Mouse (Mus musculus): ENCODE data around the gene March1. TPM values are rescaled to one million over a fixed set of nuclear protein-coding genes. Genes with fewer than 3 reads are reported as not detected.
"Not testable (repeated sequence)": the region's sequence is repeated elsewhere in the genome, so short reads cannot be mapped to it uniquely, and the experiment has no call there.

The March1 gene
- total RNA-seq, 4 experiments from 2014 or later: 1.5 to 4.0 (median 2.6) TPM

GRCm38 (mm10) chr8:66417591-66417990 is 799.9 kb downstream of the March1 start:
- not testable (repeated sequence) for DNase-seq

- no peak for DNase-seq
These were observed 812.9 kb downstream of the March1 start for GRCm38 (mm10) chr8:66430639-66431038.

- no peak for DNase-seq
These were observed 815.9 kb downstream of the March1 start for GRCm38 (mm10) chr8:66433577-66433976.

DNA sequence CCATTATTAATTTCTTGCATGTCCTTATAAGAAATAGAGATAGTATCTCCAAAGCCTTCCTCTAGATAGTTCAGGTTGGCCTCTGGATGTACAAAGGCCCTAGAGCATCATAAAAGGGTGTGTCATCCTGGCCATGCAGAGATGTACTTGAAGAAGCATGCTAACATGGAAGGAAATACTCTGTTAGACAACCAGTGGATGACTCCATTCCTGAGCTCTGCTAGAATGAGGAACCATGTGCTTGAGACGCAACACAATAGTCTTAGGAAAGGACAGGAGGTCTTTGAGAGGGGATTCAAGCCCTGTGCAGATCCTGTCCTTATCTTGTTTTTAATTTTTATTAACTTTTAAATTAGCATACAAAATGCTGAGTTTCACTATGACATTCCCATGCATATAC is 819.1 kb downstream of the March1 start:
- DNase-seq: no peak

DNA sequence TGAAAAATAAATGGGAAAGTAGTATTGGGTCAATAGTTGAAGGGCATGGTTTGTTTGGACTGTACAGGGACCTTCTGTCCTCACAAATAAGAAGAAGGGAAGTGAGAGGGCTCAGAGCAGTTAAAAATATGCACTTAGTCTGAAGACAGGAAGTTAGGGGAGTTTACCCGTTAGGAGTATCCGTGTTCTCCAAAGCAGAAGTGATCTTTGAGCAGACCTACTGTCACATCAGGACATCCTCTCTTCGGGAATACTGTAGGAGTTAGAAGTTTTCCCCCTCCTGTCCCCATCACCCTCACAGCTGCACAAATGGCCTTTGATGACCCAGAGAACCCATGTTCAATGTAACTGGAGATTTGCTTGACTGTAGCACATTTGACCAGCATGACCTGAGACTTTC is 820.2 kb downstream of the March1 start:
- DNase-seq: no peak

GRCm38 (mm10) chr8:66438468-66438867 is 820.8 kb downstream of the March1 start:
- DNase-seq: peak; percentile 12

GRCm38 (mm10) chr8:66441123-66441522 is 823.4 kb downstream of the March1 start:
- DNase-seq: no peak

GRCm38 (mm10) chr8:66442778-66443177 is 825.1 kb downstream of the March1 start:
- DNase-seq: no peak

DNA sequence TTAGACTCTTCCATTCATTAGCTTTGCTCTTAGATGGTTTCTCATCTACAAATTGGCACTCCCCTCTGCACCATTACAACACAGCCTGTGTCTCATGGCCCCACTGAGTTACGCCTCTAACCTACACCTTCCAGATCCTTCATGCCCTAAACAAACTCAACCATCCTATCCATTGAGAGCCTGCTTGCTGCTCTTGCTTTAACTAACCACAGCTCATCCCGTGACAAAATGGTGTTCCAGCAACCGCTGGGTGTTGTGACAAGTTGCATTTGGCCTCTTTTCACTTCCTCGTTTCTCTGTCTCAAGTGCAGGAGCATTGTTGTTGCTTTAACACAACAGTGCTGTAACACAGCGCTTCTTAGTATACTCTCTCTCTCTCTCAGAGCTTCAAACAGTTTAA is 826.4 kb downstream of the March1 start:
- DNase-seq: no peak

GRCm38 (mm10) chr8:66445351-66445750 is 827.7 kb downstream of the March1 start:
- no peak for DNase-seq

GRCm38 (mm10) chr8:66450691-66451090 is 833.0 kb downstream of the March1 start:
- no peak for DNase-seq

DNA sequence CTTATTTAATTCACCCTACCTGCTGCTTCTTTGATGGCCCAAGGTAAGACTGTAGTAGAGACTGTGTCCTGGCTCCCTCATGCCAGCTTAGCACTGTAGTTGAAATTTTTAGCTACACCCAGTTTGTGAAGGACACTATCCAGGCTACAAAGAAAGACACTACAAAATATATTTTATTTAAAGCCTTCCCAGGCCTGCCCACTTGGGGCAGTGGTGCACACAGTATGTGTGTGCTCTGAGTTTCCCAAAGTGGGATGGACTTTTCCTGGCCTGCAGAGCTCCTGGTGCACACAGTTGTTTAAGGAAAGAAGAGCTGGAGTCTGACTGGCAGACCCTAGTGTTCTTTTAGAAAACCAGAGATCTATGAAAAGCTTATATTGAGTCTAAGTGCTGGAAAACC is 839.4 kb downstream of the March1 start:
- no peak for DNase-seq

- no peak for DNase-seq
These were observed 852.1 kb downstream of the March1 start for GRCm38 (mm10) chr8:66469821-66470220.

DNA sequence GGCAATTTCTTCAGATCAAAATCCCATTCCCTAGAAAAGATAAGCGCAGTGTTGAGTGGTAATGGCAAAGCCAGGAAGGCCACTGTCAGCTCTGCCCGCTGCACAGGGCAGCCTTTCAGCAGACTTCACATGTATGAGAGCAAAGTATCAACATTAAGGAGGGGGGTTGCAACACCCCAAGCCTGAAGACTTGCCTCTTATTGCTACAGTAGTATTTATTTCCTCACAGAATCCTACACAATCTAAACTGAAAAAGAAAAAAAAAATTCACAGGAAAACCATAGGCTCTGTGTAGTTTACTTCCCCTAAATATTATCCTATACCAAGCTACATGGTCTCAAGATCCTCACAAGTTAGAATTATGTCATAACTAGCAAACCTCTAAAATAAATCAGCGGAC is 859.2 kb downstream of the March1 start:
- DNase-seq: no peak

DNA sequence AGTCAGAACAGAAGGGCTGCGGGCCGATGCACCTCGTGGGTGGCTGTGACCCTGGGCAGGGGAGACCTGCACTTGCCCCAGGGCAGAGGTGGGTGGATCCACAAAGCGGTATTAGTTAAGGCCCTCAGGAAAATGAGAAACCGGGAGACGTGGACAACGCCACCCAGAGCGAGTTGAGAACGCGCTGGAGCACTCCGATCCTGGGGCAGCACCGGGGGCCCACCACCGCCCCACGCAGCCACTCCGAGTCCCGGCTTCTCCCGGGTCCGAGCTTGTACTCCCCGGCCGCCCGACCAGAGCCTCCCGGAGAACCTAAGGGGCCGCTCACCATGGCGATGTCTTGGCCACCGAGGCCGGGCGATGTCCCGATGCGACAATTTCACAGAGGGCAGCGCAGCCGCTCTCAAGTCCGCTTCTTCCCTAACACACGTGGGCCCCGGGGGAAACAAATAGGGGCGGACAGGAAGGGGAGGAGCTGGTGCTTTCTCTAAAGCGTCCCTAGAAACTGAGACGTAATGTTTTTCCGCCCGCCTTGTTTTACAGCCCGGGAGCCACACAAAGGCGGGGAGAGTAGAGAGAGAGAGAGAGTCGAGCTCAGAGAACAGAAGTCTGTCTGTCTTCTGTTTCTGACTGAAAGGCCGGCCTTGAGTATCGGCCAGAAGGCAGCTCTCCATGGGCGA is 868.5 kb downstream of the March1 start, which contains the start of gene Tma16:
Tma16 (minus strand) TSS at position 447 of the 680 bp plus-strand sequence.
- DNase-seq: peak; percentile 56

- no peak for DNase-seq
These were observed 870.9 kb downstream of the March1 start for GRCm38 (mm10) chr8:66488556-66488955.

- no peak for DNase-seq
These were observed 872.9 kb downstream of the March1 start for GRCm38 (mm10) chr8:66490624-66491023.

- no peak for DNase-seq
These were observed 876.8 kb downstream of the March1 start for GRCm38 (mm10) chr8:66494496-66494895.

DNA sequence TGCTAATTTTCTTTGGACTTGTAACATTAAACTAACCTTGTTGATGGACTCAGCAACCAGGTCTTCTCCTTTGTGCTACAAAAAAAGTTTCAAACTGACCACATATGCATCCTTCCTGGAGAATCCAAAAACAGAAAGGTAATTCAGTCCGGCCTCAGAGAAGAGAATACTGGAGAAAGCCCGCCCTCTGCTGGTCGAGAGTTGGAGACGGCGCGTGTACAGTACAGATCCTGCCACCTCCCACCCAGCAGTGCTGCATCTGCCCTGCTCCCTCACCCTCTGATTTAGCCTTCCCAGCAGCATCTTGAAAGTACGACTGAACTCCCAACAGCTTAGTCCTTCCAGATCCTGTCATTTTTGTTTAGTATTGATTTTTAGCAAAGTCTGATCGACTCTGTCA is 878.0 kb downstream of the March1 start:
- DNase-seq: peak; percentile 17

GRCm38 (mm10) chr8:66496998-66497577 is 879.4 kb downstream of the March1 start:
- DNase-seq: no peak

- DNase-seq: no peak
These were observed 885.7 kb downstream of the March1 start for GRCm38 (mm10) chr8:66503381-66503780.

DNA sequence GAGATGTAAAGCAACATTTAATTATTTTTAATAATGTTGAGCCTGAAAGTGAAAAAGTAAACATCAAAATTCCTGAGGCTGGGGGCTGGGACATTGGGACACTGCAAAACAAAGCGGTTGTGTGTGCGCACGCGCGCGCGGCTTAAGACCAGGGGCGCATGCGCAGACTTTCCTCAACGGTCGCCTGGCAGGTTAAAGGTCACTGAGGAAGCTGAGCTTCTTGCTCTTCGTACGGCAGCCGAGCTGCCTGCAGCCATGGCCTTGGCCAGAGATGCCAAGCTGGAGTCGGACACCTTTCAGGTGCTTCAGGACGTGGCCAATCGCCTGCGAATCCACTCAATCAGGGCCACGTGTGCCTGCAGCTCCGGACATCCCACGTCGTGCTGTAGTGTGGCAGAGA is 893.8 kb downstream of the March1 start, which contains the start of gene Tktl2:
Tktl2 (plus strand) TSS at position 220 of the 400 bp plus-strand sequence.
- no peak for DNase-seq

- no peak for DNase-seq
These were observed 901.4 kb downstream of the March1 start for GRCm38 (mm10) chr8:66519149-66519548.

GRCm38 (mm10) chr8:66520576-66520975 is 902.9 kb downstream of the March1 start:
- DNase-seq: no peak
